Mouse (Mus musculus) small intestine, adult 2 months (tissue): Measurements from ENCODE around the gene Tmem43.

Experiments used
- CTCF ChIP-seq: fragments of 200-500 bp; IDR thresholded peaks from 2 replicates; pipeline ENCODE4 v1.5.1; 2012; ENCODE audit warnings: low read depth, mild to moderate bottlenecking, control low read depth, inconsistent platforms, low read length, moderate library complexity, mixed read lengths; ENCODE audit not compliant: insufficient replicate concordance, insufficient read length; ENCODE audit errors: extremely low read depth
- POLR2A ChIP-seq: fragments of 200-500 bp; IDR thresholded peaks from 2 replicates; pipeline ENCODE4 v1.6.1; 2012; ENCODE audit warnings: low read depth, mild to moderate bottlenecking, control low read depth, inconsistent platforms, low read length, moderate library complexity

GRCm38 (mm10) chr6:91467106-91467505 is 6.4 kb upstream of the Tmem43 start:
- TF ChIP-seq POLR2A (no peak), CTCF (no peak)
